In genomic region chr5:125312970-125313597, GRCm38 (mm10) we compare ENCODE assay signal across 9 mouse cellular contexts. TPM values are rescaled to one million over a fixed set of nuclear protein-coding genes. Genes with fewer than 3 reads are reported as not detected.
DNase-seq lines count a peak whose midpoint lies in the region; ATAC-seq lines count a peak whose summit lies in the region.
"Had no signal": no experiment of that assay in that cellular context is flagged by ENCODE, and none has a peak within 500 bp of the region (broad histone marks: within the 10 kb centered on the region; RNA-seq: fewer than 3 reads in every experiment).

No protein-coding gene starts in this region.

- 0 out of 2 replicates have a peak overlapping the region, but pooled peaks have one; percentile 16 for H3K27ac ChIP-seq in hindbrain, embryonic 16.5 days (ENCODE audit: low read depth, low read length)
- H3K27ac ChIP-seq in hindbrain, embryonic 10.5 days: no peak overlapping the region
- H3K27ac ChIP-seq in liver, embryonic 13.5 days: peak overlapping the region; percentile 21; the same call in 1 of the 2 replicates
- no peak overlapping the region for H3K27ac ChIP-seq in midbrain, embryonic 16.5 days (ENCODE audit: low read length)
- H3K27ac ChIP-seq: limb, embryonic 15.5 days had no signal

- 71% methylated on average over 13 of the region's 13 CpGs for WGBS in hindbrain, embryonic 16.5 days
- 92% methylated on average over 13 of the region's 13 CpGs for WGBS in hindbrain, embryonic 10.5 days
- whole genome bisulfite sequencing in liver, embryonic 13.5 days (ENCODE audit: insufficient replicate concordance): 76% methylated on average over 13 of the region's 13 CpGs
- 80% methylated on average over 13 of the region's 13 CpGs for WGBS in midbrain, embryonic 16.5 days

- no peaks in the 10 kb centered on the region for H3K36me3 ChIP-seq in hindbrain, embryonic 16.5 days (ENCODE audit: control insufficient read depth, insufficient read depth, low read length)
- H3K36me3 ChIP-seq in hindbrain, embryonic 10.5 days: no peaks in the 10 kb centered on the region
- H3K36me3 ChIP-seq in liver, embryonic 13.5 days: peaks cover 5% of the 10 kb centered on the region; the same call in 1 of the 2 replicates
- no peaks in the 10 kb centered on the region for H3K36me3 ChIP-seq in midbrain, embryonic 16.5 days (ENCODE audit: control insufficient read depth, insufficient read depth, low read length)
- H3K36me3 ChIP-seq: limb, embryonic 15.5 days had no signal

- ATAC-seq in hindbrain, embryonic 16.5 days: 0 out of 2 replicates have a peak, but pooled peaks have one; percentile 29
- ATAC-seq in common myeloid progenitor, adult 5-6 weeks (replicated peaks; ENCODE audit: low read depth, poor library complexity, severe bottlenecking): peak; percentile 69
- no peak for ATAC-seq in liver, embryonic 13.5 days (ENCODE audit: low read depth)
- ATAC-seq in midbrain, embryonic 16.5 days: no peak

- no peaks in the 10 kb centered on the region for H3K27me3 ChIP-seq in hindbrain, embryonic 16.5 days (replicated peaks; ENCODE audit: control insufficient read depth, insufficient read depth, low read length)
- no peaks in the 10 kb centered on the region for H3K27me3 ChIP-seq in hindbrain, embryonic 10.5 days (ENCODE audit: insufficient read depth, poor library complexity, severe bottlenecking)
- no peaks in the 10 kb centered on the region for H3K27me3 ChIP-seq in liver, embryonic 13.5 days
- H3K27me3 ChIP-seq in midbrain, embryonic 16.5 days (ENCODE audit: control insufficient read depth, insufficient read depth, low read depth, low read length): no peaks in the 10 kb centered on the region
- H3K27me3 ChIP-seq: limb, embryonic 15.5 days had no signal

- no peak overlapping the region for H3K9ac ChIP-seq in hindbrain, embryonic 16.5 days (ENCODE audit: low read depth, low read length)
- no peak overlapping the region for H3K9ac ChIP-seq in liver, embryonic 13.5 days
- H3K9ac ChIP-seq in midbrain, embryonic 16.5 days (ENCODE audit: low read depth, low read length): no peak overlapping the region
- H3K9ac ChIP-seq: limb, embryonic 15.5 days had no signal

- no peak overlapping the region for H3K4me2 ChIP-seq in hindbrain, embryonic 16.5 days (ENCODE audit: low read length)
- H3K4me2 ChIP-seq in liver, embryonic 13.5 days: no peak overlapping the region
- H3K4me2 ChIP-seq in midbrain, embryonic 16.5 days (ENCODE audit: low read length): no peak overlapping the region
- H3K4me2 ChIP-seq: limb, embryonic 15.5 days had no signal

- DNase-seq in hindbrain, embryonic 10.5 days (ENCODE audit: low spot score): no peak
- peak; percentile 15 for DNase-seq in NIH3T3 (ENCODE audit: low read depth)
- no peak for DNase-seq in liver, embryonic 13.5 days
- no peak for DNase-seq in embryo, embryonic 10.5 days (ENCODE audit: low spot score)
- DNase-seq in neural tube, embryonic 10.5 days (ENCODE audit: extremely low spot score, low spot score): no peak

- no peaks in the 10 kb centered on the region; the same call in 1 of the 2 replicates for H3K4me1 ChIP-seq in hindbrain, embryonic 16.5 days (ENCODE audit: control insufficient read depth, insufficient read depth, low read depth, low read length)
- H3K4me1 ChIP-seq in hindbrain, embryonic 10.5 days (replicated peaks): peaks cover 12% of the 10 kb centered on the region; the same call in 1 of the 2 replicates
- H3K4me1 ChIP-seq in liver, embryonic 13.5 days (replicated peaks): peaks cover 87% of the 10 kb centered on the region
- H3K4me1 ChIP-seq in midbrain, embryonic 16.5 days (ENCODE audit: control insufficient read depth, insufficient read depth, low read length): no peaks in the 10 kb centered on the region; the same call in 1 of the 2 replicates

- H3K4me3 ChIP-seq in hindbrain, embryonic 16.5 days (ENCODE audit: low read length): no peak overlapping the region
- no peak overlapping the region for H3K4me3 ChIP-seq in hindbrain, embryonic 10.5 days
- H3K4me3 ChIP-seq in liver, embryonic 13.5 days (replicated peaks): no peak overlapping the region
- H3K4me3 ChIP-seq in midbrain, embryonic 16.5 days (ENCODE audit: low read depth, low read length): no peak overlapping the region
- H3K4me3 ChIP-seq: limb, embryonic 15.5 days had no signal

- H3K9me3 ChIP-seq in hindbrain, embryonic 16.5 days (ENCODE audit: control insufficient read depth, low read length): no peaks in the 10 kb centered on the region
- no peaks in the 10 kb centered on the region for H3K9me3 ChIP-seq in hindbrain, embryonic 10.5 days
- no peaks in the 10 kb centered on the region for H3K9me3 ChIP-seq in liver, embryonic 13.5 days (replicated peaks)
- no peaks in the 10 kb centered on the region for H3K9me3 ChIP-seq in midbrain, embryonic 16.5 days (replicated peaks; ENCODE audit: control insufficient read depth, low read length, poor library complexity, severe bottlenecking)
- H3K9me3 ChIP-seq: limb, embryonic 15.5 days had no signal

RNA-seq across cellular contexts. Expression of gene Scarb1, which starts 27.8 kb away (rescaled TPM):
- polyA plus RNA-seq in hindbrain, embryonic 16.5 days (2015; fragmentation: Nextera tagmentation; extraction: Ambion mirVana): 55.3 and 62.6 TPM in 2 replicates
- 41.2 and 43.6 TPM in 2 replicates for polyA plus RNA-seq in hindbrain, embryonic 10.5 days (2016; fragmentation: Nextera tagmentation; extraction: Ambion mirVana)
- 34.5 and 51.2 TPM in 2 replicates for total RNA-seq in common myeloid progenitor, adult 5-6 weeks (2017)
- 66.1 and 76.3 TPM in 2 replicates for polyA plus RNA-seq in liver, embryonic 13.5 days (2015; fragmentation: Nextera tagmentation; extraction: Ambion mirVana)
- 43.8 and 51.6 TPM in 2 replicates for polyA plus RNA-seq in midbrain, embryonic 16.5 days (2015; fragmentation: Nextera tagmentation; extraction: Ambion mirVana)

Comparison
In these comparisons a context has a peak if more than half of its experiments do, and no peak if none do; other contexts are left out.
1. H3K27ac ChIP-seq: peak in hindbrain, embryonic 16.5 days (single experiment) and liver, embryonic 13.5 days (single experiment); none in hindbrain, embryonic 10.5 days (single experiment) and midbrain, embryonic 16.5 days (single experiment).
2. ATAC-seq: peak in hindbrain, embryonic 16.5 days (single experiment) and common myeloid progenitor, adult 5-6 weeks (single experiment); none in liver, embryonic 13.5 days (single experiment) and midbrain, embryonic 16.5 days (single experiment).